Mouse (Mus musculus) G1E-ER4 (cell line): Measurements from ENCODE around the gene Jmjd7. TPM values are rescaled to one million over a fixed set of nuclear protein-coding genes. Genes with fewer than 3 reads are reported as not detected.

Source experiments
- GATA1 ChIP-seq: IDR thresholded peaks from one replicate; pipeline ENCODE4 v1.8.0; 2012; ENCODE audit warnings: low read length, inconsistent platforms
- polyA plus RNA-seq: library from polyadenylated mRNA; stranded (reverse); fragments of >175 nt; gene quantifications from 2 replicates; pipeline ENCODE4 v1.2.3, GENCODE M21; 2012

Gene Jmjd7
- polyA plus RNA-seq, 1 experiment: 3.4 TPM

DNA sequence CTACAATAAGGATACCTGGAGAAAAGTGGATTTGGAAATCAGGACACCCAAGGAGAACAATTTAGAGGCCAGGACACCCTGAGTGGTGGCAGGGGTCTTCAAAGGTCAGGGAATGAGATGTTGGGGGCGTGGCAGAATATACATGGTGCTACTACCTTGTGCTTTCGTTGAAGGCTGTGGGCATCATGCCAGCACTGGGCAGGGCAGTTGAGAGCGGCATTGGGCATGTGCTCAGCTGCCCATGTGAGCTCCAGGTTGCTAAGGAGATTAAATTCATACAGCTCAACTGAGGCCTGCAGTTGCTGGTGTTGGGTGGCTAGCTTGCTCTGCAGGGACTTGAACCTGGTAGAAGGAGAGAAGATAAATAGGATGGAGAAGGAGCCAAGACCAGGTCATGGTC lies 38.9 kb downstream of the Jmjd7 start:
- TF ChIP-seq GATA1: no peak

DNA sequence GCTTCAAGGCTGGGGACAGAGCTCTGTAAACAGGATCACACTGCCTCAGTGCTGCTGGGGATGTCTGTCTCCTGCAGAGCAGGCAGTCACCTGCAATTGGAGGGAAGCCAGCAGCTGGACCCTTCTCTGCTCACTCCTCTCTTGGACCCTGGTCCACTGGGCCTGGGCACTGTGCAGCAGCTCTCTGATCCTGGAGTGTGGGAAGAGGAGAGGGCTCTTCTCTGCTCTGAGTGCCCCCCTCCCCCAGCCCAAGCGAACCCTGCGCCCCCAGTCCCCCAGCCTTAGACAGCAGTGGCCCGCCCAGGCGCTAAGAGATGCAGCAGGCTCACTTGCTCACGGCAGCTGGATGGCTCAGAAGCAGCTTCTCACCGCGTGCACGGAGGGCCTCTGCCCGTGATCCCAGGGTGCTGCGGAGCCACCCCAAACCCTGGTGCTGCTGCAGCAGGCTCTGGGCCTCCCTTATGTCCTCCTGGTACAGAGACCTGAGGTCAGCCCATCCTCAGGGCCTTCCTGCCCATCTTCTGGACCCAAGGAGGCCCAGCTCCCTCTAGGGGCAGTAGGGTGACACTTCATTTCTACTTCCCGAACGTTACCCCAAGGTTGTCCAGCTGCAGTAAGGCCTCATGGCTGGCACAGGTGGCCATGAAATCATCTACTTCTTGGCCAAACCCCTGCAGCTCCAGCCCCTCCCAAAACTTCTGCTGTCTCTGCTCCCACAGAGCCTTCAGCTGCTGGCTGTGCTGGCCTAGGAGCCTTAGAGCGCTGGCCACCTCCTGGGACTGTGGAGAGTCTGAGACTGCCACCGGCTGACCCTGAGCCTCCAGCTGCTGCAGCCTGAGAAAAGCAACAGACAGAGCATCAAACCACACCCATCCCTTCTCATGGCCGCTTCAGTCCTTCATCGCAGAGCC lies 41.5 kb downstream of the Jmjd7 start:
- TF ChIP-seq GATA1: no peak

DNA sequence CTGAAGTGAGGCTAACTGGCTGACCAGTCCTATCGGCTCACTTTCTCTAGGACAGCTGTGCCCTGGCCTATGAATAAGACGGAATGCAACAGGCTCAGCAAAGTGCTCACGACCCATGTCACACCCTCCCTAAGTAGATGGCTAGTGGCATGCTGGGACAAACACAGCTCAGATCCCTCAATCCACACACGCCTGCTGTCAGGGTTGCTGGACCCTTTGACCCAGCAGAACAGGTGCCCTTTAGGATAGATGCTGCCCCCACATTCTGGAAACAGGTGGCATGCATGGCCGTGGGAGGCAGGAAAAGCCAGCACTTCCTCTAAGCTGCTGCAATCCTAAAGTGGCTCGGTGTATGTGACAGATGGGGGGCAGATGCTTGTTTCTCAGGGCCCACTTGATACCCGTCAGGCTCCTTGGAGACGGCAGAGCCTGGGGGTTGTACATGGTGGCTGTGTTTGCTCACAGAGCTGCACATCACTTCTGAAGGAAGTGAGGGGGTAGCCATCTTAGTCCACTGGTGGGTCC lies 42.2 kb downstream of the Jmjd7 start:
- TF ChIP-seq GATA1: no peak

DNA sequence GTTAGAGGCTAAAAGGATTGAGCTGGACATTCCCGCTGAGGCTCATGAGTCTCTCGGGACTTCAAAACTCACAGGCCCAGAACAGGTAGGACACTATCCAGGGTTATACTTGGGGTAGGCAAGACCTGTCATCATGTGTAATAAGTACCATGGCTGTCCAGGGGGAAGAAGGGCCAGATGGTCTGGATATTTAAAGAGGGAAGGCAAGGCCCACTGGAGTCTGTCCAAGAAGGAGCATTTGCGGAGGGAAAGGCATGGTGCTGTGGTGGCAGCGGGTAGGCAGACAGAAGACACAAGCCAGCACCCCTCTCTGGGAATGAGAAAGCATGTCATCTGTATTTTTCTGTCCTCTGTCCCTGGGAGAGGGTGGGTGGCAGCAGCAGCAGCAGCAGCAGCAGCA lies 46.8 kb downstream of the Jmjd7 start:
- TF ChIP-seq GATA1: no peak

DNA sequence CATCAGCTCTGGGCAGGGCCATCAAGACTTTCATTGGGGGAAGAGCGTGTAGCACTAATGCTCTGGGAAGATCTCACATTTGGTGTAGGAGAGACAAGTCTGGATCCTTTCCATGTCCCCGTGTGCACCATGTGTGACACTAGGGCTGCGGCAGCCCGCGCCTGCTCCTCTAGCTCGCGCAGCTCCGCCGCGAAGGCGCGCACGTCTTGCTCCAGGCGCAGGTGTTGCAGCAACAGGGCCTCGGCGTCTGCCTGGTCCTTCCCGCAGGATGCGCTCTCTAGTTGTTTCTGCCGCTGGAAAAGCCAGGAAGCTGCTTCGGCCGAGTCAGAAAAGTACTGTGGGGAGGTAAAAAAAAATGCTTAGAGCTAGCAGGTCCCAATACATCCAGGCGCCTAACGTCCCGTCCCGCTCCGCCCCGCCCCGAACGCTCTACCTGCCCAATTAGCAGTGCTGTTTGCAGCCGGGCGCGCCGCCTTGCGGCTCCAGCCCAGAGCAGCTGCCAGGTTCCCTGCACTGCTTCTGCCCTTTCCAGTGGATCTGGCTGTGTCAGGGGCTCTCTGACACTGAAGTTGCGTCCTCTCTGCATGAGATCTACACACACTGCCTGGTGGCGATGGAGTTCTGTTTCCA lies 48.9 kb downstream of the Jmjd7 start:
- no peak for TF ChIP-seq GATA1

Other genes with a start within 250 kb of the Jmjd7 start
- 25.6 and 33.3 TPM in 2 replicates for gene Rpap1, start 239.9 kb upstream of the Jmjd7 start, polyA plus RNA-seq
- 0.18 and 0.32 TPM in 2 replicates for gene Tyro3, start 229.8 kb upstream of the Jmjd7 start, polyA plus RNA-seq
- 1.3 and 2.5 TPM in 2 replicates for gene Mga, start 130.3 kb upstream of the Jmjd7 start, polyA plus RNA-seq
- 3.2 and 3.5 TPM in 2 replicates for gene Mapkbp1, start 54.8 kb upstream of the Jmjd7 start, polyA plus RNA-seq
- 0.04 and 0.08 TPM in 2 replicates for gene Gm28042, start within 50 bp of the Jmjd7 start, polyA plus RNA-seq
- 0.15 and 0.24 TPM in 2 replicates for gene Pla2g4b, start 5.9 kb downstream of the Jmjd7 start, polyA plus RNA-seq
- 29.7 and 38.5 TPM in 2 replicates for gene Ehd4, start 127.1 kb downstream of the Jmjd7 start, polyA plus RNA-seq
- not detected in 2 replicates for gene Pla2g4e, start 217.9 kb downstream of the Jmjd7 start, polyA plus RNA-seq